Mouse (Mus musculus) heart, postnatal 0 days (tissue): ENCODE results near the gene Necab2. TPM values are rescaled to one million over a fixed set of nuclear protein-coding genes. Genes with fewer than 3 reads are reported as not detected.

Experiments used
- ATAC-seq: fragments of 200-750 bp; cut with Nextera tagmentation; 2 replicates; pipeline ENCODE4 v1.8.0; 2017; ENCODE audit warnings: low read depth, moderate number of reproducible peaks, moderate library complexity; ENCODE audit not compliant: insufficient read depth
- DNase-seq: peaks from one replicate; pipeline ENCODE4 v3.0.0-alpha.2; 2016; ENCODE audit warnings: low spot score
- H3K27ac ChIP-seq: fragments of 300-500 bp; sonication (generic); 2 replicates; pipeline ENCODE4 v1.5.1; 2014; ENCODE audit warnings: low read depth, mild to moderate bottlenecking
- H3K27me3 ChIP-seq: fragments of 300-500 bp; sonication (generic); 2 replicates; pipeline ENCODE4 v1.6.1; 2014; ENCODE audit warnings: low read length, mixed read lengths; ENCODE audit not compliant: control insufficient read depth, insufficient read depth
- H3K36me3 ChIP-seq: fragments of 300-500 bp; sonication (generic); replicated peaks from 2 replicates; pipeline ENCODE4 v1.6.1; 2014; ENCODE audit warnings: low read length, mixed read lengths; ENCODE audit not compliant: control insufficient read depth, insufficient read depth
- H3K4me1 ChIP-seq: fragments of 300-500 bp; sonication (generic); 2 replicates; pipeline ENCODE4 v1.6.1; 2014; ENCODE audit warnings: antibody characterized with exemption; ENCODE audit not compliant: control insufficient read depth, insufficient read depth
- H3K4me2 ChIP-seq: fragments of 300-500 bp; sonication (generic); 2 replicates; pipeline ENCODE4 v1.6.1; 2014; ENCODE audit warnings: low read depth, mild to moderate bottlenecking, low read length, moderate library complexity
- H3K4me3 ChIP-seq: fragments of 300-500 bp; sonication (generic); 2 replicates; pipeline ENCODE4 v1.5.1; 2014; ENCODE audit warnings: low read depth, low read length
- H3K9ac ChIP-seq: fragments of 300-500 bp; sonication (generic); replicated peaks from 2 replicates; pipeline ENCODE4 v1.6.1; 2014; ENCODE audit warnings: low read depth, low read length, mixed read lengths
- H3K9me3 ChIP-seq: fragments of 300-500 bp; sonication (generic); replicated peaks from 2 replicates; pipeline ENCODE4 v1.6.1; 2016; ENCODE audit warnings: low read length; ENCODE audit not compliant: control insufficient read depth
- CTCF ChIP-seq: IDR thresholded peaks from 2 replicates; pipeline ENCODE4 v1.5.1; 2016; ENCODE audit warnings: antibody characterized with exemption, control low read depth, low read depth
- EP300 ChIP-seq: IDR thresholded peaks from 2 replicates; pipeline ENCODE4 v1.6.1; 2016; ENCODE audit warnings: antibody characterized with exemption, low read depth
- WGBS: fragments of 180-500 bp; shearing (Covaris S2); extraction: QIAGEN DNeasy Blood & Tissue Kit; methylation state at CpG from one replicate; pipeline ENCODE4 v1.1.7; 2014; 5-methylcytosine and 5-hydroxymethylcytosine counted together
- polyA plus RNA-seq: library from polyadenylated mRNA; unstranded; fragments of >200 nt; fragmentation: Nextera tagmentation; extraction: Ambion mirVana; gene quantifications from 2 replicates; pipeline ENCODE4 v1.2.1, GENCODE M21; 2015
- total RNA-seq: library from RNA; depleted of rRNA; stranded (reverse); fragments of >200 nt; gene quantifications from 2 replicates; pipeline ENCODE4 v1.2.3, GENCODE M21; 2014; ENCODE audit warnings: low replicate concordance

Necab2 gene
- total and polyA plus RNA-seq, 2 experiments from 2014 or later = not detected

GRCm38 (mm10) chr8:119501598-119501997 lies 55.1 kb downstream of the Necab2 start, which contains the start of gene Slc38a8:
TSS of gene Slc38a8 (minus strand) at chr8:119501698.
- Histone ChIP-seq H3K27ac (no peak within 1 kb of the TSS), H3K4me3 (no peak within 1 kb of the TSS), H3K4me1 (no peaks in the 10 kb centered on the region), H3K36me3 (0 out of 2 replicates have a peak, but pooled peaks cover 9% of the 10 kb centered on the region), H3K4me2 (no peak within 1 kb of the TSS), H3K9me3 (no peaks in the 10 kb centered on the region), H3K27me3 (peaks cover 10% of the 10 kb centered on the region; the same call in 1 of the 2 replicates), H3K9ac (no peak within 1 kb of the TSS)
- TF ChIP-seq EP300 (no peak), CTCF (no peak)
- ATAC-seq (no peak), DNase-seq (no peak)
- 43% methylated on average over 5 of the region's 5 CpGs for WGBS

- Histone ChIP-seq H3K27me3 (0 out of 2 replicates have a peak, but pooled peaks cover 5% of the 10 kb centered on the region), H3K4me1 (no peaks in the 10 kb centered on the region), H3K9me3 (no peaks in the 10 kb centered on the region), H3K9ac (no peak overlapping the region), H3K27ac (no peak overlapping the region), H3K4me3 (no peak overlapping the region), H3K4me2 (no peak overlapping the region), H3K36me3 (peaks cover 10% of the 10 kb centered on the region)
- ATAC-seq (no peak), DNase-seq (no peak)
- 39% methylated on average over 4 of the region's 4 CpGs for WGBS
- no peak for TF ChIP-seq EP300
- no peak for TF ChIP-seq CTCF
These were observed 55.6 kb downstream of the Necab2 start for GRCm38 (mm10) chr8:119502111-119502510.

DNA sequence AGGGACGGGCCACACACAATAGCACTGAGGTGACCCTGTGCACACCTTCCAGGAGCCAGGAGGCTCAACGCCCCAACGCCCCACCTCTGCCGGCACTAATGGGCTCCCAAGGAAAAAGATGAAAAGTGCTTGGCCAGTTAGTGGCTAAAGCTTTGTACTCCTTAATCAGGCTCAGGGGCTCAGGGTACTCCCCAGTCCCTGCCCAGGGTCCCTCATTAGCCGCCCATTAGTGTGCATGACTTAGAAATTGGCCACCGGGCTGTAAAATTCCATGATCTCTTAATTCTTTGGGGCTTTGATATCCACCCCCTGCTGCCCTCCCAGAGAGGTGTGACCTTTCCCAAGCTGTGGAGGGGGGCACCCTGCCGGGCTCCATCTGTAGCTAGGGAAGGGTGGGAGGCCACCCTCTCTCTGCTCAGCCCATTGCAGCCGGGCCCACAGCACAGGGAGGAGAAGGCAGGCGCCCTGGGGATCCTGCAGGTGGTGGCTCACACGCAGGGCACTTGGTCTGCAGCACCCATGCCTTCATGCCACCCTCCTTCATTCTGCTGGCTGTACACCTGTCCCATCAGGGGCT lies 56.8 kb downstream of the Necab2 start:
- H3K4me3 ChIP-seq = no peak overlapping the region
- H3K4me1 ChIP-seq = no peaks in the 10 kb centered on the region

GRCm38 (mm10) chr8:119505488-119505887 lies 59.0 kb downstream of the Necab2 start:
- no peak overlapping the region for H3K4me3 ChIP-seq
- no peak for ATAC-seq
- H3K27me3 ChIP-seq = no peaks in the 10 kb centered on the region
- no peak for DNase-seq
- no peaks in the 10 kb centered on the region for H3K4me1 ChIP-seq
- no peak for TF ChIP-seq CTCF
- no peak for TF ChIP-seq EP300
- no peak overlapping the region for H3K4me2 ChIP-seq
- peaks cover 44% of the 10 kb centered on the region for H3K36me3 ChIP-seq
- WGBS = 40% methylated on average over 9 of the region's 9 CpGs
- no peak overlapping the region for H3K27ac ChIP-seq
- no peaks in the 10 kb centered on the region for H3K9me3 ChIP-seq
- no peak overlapping the region for H3K9ac ChIP-seq

More for the DNA sequence above, 56.8 kb downstream of the Necab2 start:
- Histone ChIP-seq H3K36me3 (peaks cover 22% of the 10 kb centered on the region), H3K9me3 (no peaks in the 10 kb centered on the region), H3K27ac (no peak overlapping the region), H3K9ac (no peak overlapping the region), H3K4me2 (no peak overlapping the region), H3K27me3 (no peaks in the 10 kb centered on the region)
- 64% methylated on average over 10 of the region's 10 CpGs for WGBS
- ATAC-seq (no peak), DNase-seq (no peak)
- TF ChIP-seq CTCF (no peak), EP300 (no peak)

- no peak overlapping the region for H3K4me3 ChIP-seq
- 72% methylated on average over 8 of the region's 8 CpGs for WGBS
- H3K4me1 ChIP-seq = no peaks in the 10 kb centered on the region
- H3K9ac ChIP-seq = no peak overlapping the region
- no peak overlapping the region for H3K27ac ChIP-seq
- no peak for DNase-seq
- TF ChIP-seq CTCF = no peak
- no peak for TF ChIP-seq EP300
- no peaks in the 10 kb centered on the region for H3K9me3 ChIP-seq
- no peaks in the 10 kb centered on the region for H3K27me3 ChIP-seq
- ATAC-seq = no peak
- H3K36me3 ChIP-seq = peaks cover 49% of the 10 kb centered on the region
- no peak overlapping the region for H3K4me2 ChIP-seq
These were observed 59.6 kb downstream of the Necab2 start for GRCm38 (mm10) chr8:119506106-119506505.

DNA sequence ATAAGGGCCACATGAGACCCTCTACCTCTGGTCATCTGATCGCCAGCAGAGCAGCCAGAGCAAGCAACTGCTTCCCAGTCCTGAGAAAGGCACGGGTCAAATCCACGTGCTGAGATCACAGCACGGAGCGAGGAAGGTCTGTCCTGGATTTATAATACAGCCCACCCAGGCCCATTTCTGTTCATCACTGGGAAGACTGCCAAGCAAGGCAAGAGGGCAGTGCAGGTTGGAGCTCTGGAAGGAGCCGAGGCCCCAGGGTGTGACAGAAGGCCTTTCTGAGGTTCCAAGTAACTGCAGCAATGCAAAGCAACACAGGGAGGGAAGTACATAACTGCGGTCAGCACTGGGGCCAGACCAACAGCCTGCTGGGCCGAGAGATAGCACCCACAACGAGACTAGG lies 64.0 kb downstream of the Necab2 start:
- no peak for TF ChIP-seq CTCF
- no peak for TF ChIP-seq EP300
- no peak for ATAC-seq
- H3K9me3 ChIP-seq = no peaks in the 10 kb centered on the region
- no peak overlapping the region for H3K9ac ChIP-seq
- no peak for DNase-seq
- H3K27me3 ChIP-seq = no peaks in the 10 kb centered on the region
- H3K4me2 ChIP-seq = no peak overlapping the region
- peaks cover 86% of the 10 kb centered on the region for H3K36me3 ChIP-seq
- H3K4me3 ChIP-seq = no peak overlapping the region
- no peaks in the 10 kb centered on the region for H3K4me1 ChIP-seq
- WGBS = 79% methylated on average over 9 of the region's 9 CpGs
- H3K27ac ChIP-seq = no peak overlapping the region
